Mouse (Mus musculus): Measurements from ENCODE around the gene Phrf1. TPM values are rescaled to one million over a fixed set of nuclear protein-coding genes. Genes with fewer than 3 reads are reported as not detected.

Gene Phrf1
- polyA plus RNA-seq, 1 experiment from 2014 or later = 43.5 TPM

DNA sequence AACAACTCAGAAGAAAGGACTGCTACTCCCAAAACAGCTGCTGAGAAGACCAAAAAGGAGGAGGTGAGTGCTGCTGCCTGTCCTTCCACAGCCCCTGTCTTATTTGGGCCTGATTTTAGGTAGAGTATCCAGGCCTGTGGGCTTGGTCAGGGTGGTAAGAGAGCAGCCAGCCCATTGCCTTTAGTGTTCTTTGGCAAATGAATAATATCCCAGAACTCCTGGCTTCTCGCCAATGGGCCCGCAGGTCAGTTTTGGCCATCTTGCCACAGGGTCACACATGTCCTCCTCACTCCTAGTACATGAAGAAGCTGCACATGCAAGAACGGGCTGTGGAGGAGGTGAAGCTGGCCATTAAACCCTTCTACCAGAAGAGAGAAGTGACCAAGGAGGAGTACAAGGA, 32.9 kb downstream of the Phrf1 start:
- Histone ChIP-seq H3K9ac (ENCODE audit: low read length) (no peak overlapping the region), H3K36me3 (ENCODE audit: control insufficient read depth, insufficient read depth) (peaks cover 73% of the 10 kb centered on the region), H3K4me1 (ENCODE audit: control insufficient read depth, insufficient read depth, low read length) (peaks cover 10% of the 10 kb centered on the region), H3K4me3 (ENCODE audit: low read length) (no peak overlapping the region), H3K4me2 (ENCODE audit: low read depth, low read length) (no peak overlapping the region), H3K9me3 (replicated peaks; ENCODE audit: control insufficient read depth, low read length) (no peaks in the 10 kb centered on the region), H3K27ac (ENCODE audit: low read length) (no peak overlapping the region), H3K27me3 (ENCODE audit: control insufficient read depth, insufficient read depth, low read length) (no peaks in the 10 kb centered on the region)
- ATAC-seq (replicated peaks; ENCODE audit: extremely low read depth, insufficient read depth, low FRiP score) = no peak
- WGBS = 83% methylated on average over 3 of the region's 3 CpGs

DNA sequence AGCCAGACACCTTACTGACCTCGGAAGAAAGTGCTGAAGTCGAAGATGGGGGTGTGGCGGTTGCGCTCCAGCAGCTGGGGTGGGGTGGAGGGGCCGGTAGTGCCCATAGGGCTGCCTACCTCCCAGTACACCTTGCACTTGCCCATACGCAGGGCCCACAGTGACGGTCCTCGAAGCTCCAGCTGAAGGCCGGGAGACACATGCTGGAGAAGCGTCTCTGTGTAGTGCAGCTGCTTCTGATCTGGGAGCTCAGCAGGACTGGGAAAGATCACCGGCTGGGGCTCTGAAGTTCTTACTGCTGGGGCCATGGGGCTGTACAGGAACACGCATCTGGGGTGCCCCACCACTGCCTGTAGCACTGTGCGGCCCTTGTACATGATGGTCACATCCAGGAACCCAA, 35.1 kb downstream of the Phrf1 start:
- Histone ChIP-seq H3K4me2 (ENCODE audit: low read depth, low read length) (no peak overlapping the region), H3K27ac (ENCODE audit: low read length) (no peak overlapping the region), H3K4me1 (ENCODE audit: control insufficient read depth, insufficient read depth, low read length) (peaks cover 12% of the 10 kb centered on the region), H3K36me3 (ENCODE audit: control insufficient read depth, insufficient read depth) (peaks cover 54% of the 10 kb centered on the region), H3K9ac (ENCODE audit: low read length) (no peak overlapping the region), H3K9me3 (replicated peaks; ENCODE audit: control insufficient read depth, low read length) (no peaks in the 10 kb centered on the region), H3K27me3 (ENCODE audit: control insufficient read depth, insufficient read depth, low read length) (no peaks in the 10 kb centered on the region), H3K4me3 (ENCODE audit: low read length) (no peak overlapping the region)
- ATAC-seq (replicated peaks; ENCODE audit: extremely low read depth, insufficient read depth, low FRiP score) = no peak
- 88% methylated on average over 13 of the region's 13 CpGs for WGBS

DNA sequence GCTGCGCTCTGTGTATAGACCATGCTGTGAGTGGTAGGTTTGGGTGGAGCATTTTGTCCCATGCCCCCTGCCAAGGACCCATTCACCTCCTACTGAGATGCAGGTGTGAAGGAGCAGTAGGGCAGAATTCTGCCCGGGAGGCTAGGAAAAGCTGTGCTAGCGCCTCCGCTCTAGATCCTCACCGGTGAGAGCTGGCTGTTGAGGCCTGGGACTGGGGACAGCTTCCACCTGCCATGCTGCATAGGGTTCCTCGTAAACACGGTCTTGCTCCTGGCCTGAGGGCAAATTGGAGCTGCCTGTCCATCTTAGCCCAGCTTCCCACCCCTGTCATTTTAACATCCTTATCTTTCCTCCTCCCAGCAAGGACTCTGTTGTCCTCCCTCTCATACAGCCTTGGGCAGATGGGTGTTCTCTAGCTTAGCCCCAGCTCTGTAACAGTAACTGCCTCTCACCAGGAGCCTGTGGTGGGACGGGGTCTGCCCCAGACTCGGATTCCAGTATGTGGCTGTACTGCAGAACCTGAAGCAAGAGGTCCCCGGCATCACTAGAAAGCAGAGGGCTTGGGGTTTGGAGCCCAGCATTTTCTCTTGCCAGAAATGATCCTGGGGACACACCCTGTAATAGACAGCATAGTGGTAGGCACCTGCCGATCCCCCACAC, 35.6 kb downstream of the Phrf1 start:
- Histone ChIP-seq H3K9ac (ENCODE audit: low read length) (no peak overlapping the region), H3K36me3 (ENCODE audit: control insufficient read depth, insufficient read depth) (peaks cover 48% of the 10 kb centered on the region), H3K4me1 (ENCODE audit: control insufficient read depth, insufficient read depth, low read length) (peaks cover 12% of the 10 kb centered on the region), H3K4me3 (ENCODE audit: low read length) (no peak overlapping the region), H3K4me2 (ENCODE audit: low read depth, low read length) (no peak overlapping the region), H3K27ac (ENCODE audit: low read length) (no peak overlapping the region), H3K27me3 (ENCODE audit: control insufficient read depth, insufficient read depth, low read length) (no peaks in the 10 kb centered on the region), H3K9me3 (replicated peaks; ENCODE audit: control insufficient read depth, low read length) (no peaks in the 10 kb centered on the region)
- WGBS = 73% methylated on average over 11 of the region's 11 CpGs
- ATAC-seq (replicated peaks; ENCODE audit: extremely low read depth, insufficient read depth, low FRiP score) = no peak

DNA sequence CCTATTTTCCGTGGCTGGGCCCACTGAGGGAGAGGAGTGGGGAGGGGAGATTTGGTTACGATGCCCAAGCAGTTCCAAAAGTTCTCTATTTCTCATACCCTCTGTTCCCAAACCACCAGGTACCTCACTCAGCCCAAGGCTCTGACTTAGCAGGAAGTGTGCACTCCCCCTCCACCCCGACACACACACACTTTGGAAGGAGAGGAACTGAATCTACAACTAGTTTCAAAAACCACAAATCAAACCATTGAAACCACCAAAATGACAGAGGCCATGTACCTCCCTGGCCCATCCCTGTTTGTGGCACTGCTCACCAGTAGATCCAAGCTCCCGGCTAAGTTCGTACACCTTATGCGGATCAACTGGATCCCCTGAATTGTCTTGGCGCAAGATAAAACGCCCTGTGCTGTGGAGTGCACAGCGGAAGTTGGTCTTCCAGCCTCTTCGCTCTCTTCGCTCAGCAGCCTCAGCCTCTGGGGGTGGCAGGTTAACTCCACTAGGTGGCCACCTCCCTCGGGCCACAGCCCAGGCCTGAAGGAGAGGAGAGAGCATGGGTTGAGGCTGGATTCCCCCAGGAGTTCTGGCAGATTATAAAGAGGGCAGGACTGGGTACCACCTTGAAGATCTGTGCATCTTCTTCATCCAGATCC, 36.3 kb downstream of the Phrf1 start:
- WGBS = 25% methylated on average over 12 of the region's 12 CpGs
- H3K4me2 ChIP-seq (ENCODE audit: low read depth, low read length) = peak overlapping the region; percentile 96

DNA sequence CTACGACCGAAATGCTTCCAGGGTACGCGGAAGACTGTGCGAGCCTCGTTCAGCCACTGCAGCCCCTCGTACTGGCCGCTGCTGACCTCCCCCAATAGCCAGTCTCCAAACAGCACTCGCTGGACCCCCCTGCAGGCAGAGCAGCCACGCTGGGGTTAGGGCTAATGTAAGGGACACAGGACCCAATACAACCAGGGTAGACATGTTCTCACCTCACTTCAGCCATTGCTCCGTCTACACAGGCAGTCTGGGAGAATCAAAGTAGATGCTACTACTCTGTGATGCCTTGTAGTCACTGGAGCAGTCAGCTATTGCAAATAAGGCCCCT, 36.8 kb downstream of the Phrf1 start:
- Histone ChIP-seq H3K4me3 (ENCODE audit: low read length) (peak overlapping the region; percentile 84), H3K9me3 (replicated peaks; ENCODE audit: control insufficient read depth, low read length) (no peaks in the 10 kb centered on the region), H3K9ac (ENCODE audit: low read length) (peak overlapping the region; percentile 41), H3K27me3 (ENCODE audit: control insufficient read depth, insufficient read depth, low read length) (no peaks in the 10 kb centered on the region), H3K27ac (ENCODE audit: low read length) (no peak overlapping the region), H3K36me3 (ENCODE audit: control insufficient read depth, insufficient read depth) (peaks cover 37% of the 10 kb centered on the region), H3K4me1 (ENCODE audit: control insufficient read depth, insufficient read depth, low read length) (peaks cover 12% of the 10 kb centered on the region), H3K4me2 (ENCODE audit: low read depth, low read length) (peak overlapping the region; percentile 96)
- WGBS = 38% methylated on average over 11 of the region's 11 CpGs
- no peak for ATAC-seq (replicated peaks; ENCODE audit: extremely low read depth, insufficient read depth, low FRiP score)

More for the DNA sequence above, 36.3 kb downstream of the Phrf1 start:
- Histone ChIP-seq H3K27ac (ENCODE audit: low read length) (no peak overlapping the region), H3K4me1 (ENCODE audit: control insufficient read depth, insufficient read depth, low read length) (peaks cover 12% of the 10 kb centered on the region), H3K36me3 (ENCODE audit: control insufficient read depth, insufficient read depth) (peaks cover 41% of the 10 kb centered on the region), H3K27me3 (ENCODE audit: control insufficient read depth, insufficient read depth, low read length) (no peaks in the 10 kb centered on the region), H3K9ac (ENCODE audit: low read length) (peak overlapping the region; percentile 41), H3K9me3 (replicated peaks; ENCODE audit: control insufficient read depth, low read length) (no peaks in the 10 kb centered on the region), H3K4me3 (ENCODE audit: low read length) (peak overlapping the region; percentile 84)
- ATAC-seq (replicated peaks; ENCODE audit: extremely low read depth, insufficient read depth, low FRiP score) = peak; percentile 49; the same call in 1 of the 2 replicates

DNA sequence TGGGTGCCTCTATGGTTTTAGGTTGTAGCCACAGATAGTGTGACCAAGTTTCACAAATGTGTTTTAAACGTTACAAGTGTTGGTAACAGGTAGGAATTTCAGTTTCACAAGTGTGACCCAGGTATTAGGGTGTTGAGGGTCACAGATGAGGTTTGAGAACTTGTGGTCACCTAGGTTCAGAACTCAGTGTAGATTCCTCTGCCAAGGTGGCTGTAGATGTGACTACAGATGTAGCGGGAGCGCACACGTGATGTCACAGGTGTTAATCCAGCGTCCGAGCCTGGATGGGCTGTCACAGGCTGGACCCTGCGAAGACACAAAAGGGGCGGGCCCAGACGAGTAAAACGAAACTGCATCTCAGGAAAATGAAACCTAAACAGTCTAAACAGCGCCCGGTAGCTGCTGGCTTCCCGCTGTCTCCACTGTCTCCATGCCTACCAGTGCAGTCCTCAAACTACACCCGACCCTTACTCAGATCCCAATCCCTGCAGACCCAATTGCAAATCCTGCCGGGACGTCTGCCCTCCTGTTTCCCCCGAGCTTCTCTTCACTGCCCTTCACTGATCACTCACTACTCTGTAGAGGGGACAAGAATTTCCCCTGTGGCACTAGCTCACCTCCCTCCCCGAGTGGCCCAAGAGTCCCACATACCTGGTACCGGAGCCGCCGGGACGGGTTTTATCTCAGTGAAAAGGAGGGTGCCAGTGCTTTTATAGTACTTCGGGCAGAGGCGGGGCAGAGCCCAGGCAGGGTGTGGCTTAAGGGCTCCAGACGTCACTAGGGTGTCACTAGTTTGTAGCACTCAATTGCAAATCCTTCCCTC, 37.4 kb downstream of the Phrf1 start, which contains the start of gene Irf7:
Gene Irf7, minus strand, starts transcription at position 743 of the 823 bp plus-strand sequence.
- peak within 1 kb of the TSS; percentile 83 for H3K9ac ChIP-seq (ENCODE audit: low read length)
- WGBS = 9% methylated on average over 25 of the region's 25 CpGs
- H3K4me3 ChIP-seq (ENCODE audit: low read length) = peak within 1 kb of the TSS; percentile 84
- peak within 1 kb of the TSS; percentile 31 for H3K27ac ChIP-seq (ENCODE audit: low read length)
- no peaks in the 10 kb centered on the region for H3K27me3 ChIP-seq (ENCODE audit: control insufficient read depth, insufficient read depth, low read length)
- ATAC-seq (replicated peaks; ENCODE audit: extremely low read depth, insufficient read depth, low FRiP score) = peak; percentile 56
- H3K36me3 ChIP-seq (ENCODE audit: control insufficient read depth, insufficient read depth) = peaks cover 32% of the 10 kb centered on the region
- no peaks in the 10 kb centered on the region for H3K9me3 ChIP-seq (replicated peaks; ENCODE audit: control insufficient read depth, low read length)
- H3K4me2 ChIP-seq (ENCODE audit: low read depth, low read length) = peak within 1 kb of the TSS; percentile 96
- peaks cover 12% of the 10 kb centered on the region for H3K4me1 ChIP-seq (ENCODE audit: control insufficient read depth, insufficient read depth, low read length)

DNA sequence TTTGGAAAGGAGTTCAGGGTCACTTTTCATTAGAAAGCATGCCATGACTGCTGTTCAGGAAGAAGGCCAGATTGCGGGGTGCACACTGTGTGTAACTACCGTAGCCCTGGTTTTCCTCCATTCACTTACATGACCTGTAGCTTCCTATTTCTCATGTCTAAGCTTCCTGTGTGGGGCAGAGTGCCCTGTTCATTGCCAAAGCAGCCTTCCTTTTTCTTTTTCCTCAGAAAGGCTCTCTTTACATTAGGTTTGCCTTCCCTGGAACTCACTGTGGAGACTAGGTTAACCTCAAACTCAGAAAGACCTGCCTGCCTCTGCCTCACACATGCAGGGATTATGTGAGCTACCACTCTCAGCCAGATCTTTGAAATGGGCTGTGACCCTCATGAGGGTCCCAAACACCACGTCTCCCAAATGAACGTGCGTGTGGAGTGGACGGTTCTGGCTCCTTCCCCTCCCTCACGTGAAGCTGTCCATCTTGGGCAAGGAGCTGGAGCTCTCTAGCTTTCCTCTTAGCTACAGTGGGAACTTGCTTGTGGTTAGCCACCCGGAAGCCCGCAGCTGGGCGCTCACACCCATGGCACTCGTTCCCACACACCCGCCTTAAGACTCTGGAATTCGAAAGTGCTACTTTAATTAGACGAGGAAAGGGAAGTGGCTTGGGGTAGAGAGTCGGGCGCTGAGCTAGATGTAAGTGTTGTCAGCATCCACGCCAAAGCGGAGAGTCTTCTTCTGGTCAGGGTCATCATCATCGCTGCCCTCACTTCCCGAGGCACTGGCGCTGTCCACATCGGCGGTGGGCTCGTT, 40.1 kb downstream of the Phrf1 start:
- H3K9ac ChIP-seq (ENCODE audit: low read length) = no peak overlapping the region; the same call in 1 of the 2 replicates
- peaks cover 5% of the 10 kb centered on the region; the same call in 1 of the 2 replicates for H3K36me3 ChIP-seq (ENCODE audit: control insufficient read depth, insufficient read depth)
- no peaks in the 10 kb centered on the region for H3K9me3 ChIP-seq (replicated peaks; ENCODE audit: control insufficient read depth, low read length)
- peak overlapping the region; percentile 53 for H3K4me2 ChIP-seq (ENCODE audit: low read depth, low read length)
- peaks cover 12% of the 10 kb centered on the region for H3K4me1 ChIP-seq (ENCODE audit: control insufficient read depth, insufficient read depth, low read length)
- H3K27me3 ChIP-seq (ENCODE audit: control insufficient read depth, insufficient read depth, low read length) = no peaks in the 10 kb centered on the region
- ATAC-seq (replicated peaks; ENCODE audit: extremely low read depth, insufficient read depth, low FRiP score) = no peak
- WGBS = 57% methylated on average over 24 of the region's 24 CpGs
- H3K27ac ChIP-seq (ENCODE audit: low read length) = no peak overlapping the region
- peak overlapping the region; percentile 27 for H3K4me3 ChIP-seq (ENCODE audit: low read length)

DNA sequence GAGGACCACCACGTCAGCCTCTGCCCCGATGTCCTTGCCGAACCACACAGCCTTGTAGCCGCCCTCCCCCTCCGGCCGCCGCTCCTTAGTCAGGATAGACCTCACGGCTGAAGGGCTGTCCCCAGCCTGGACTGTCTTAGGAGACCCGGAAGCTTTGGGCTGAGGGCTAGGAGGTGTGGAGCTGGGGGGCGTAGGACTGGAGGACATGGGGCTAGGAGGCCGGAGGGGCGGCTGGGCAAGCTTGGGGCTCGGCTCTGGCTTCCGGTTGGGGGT, 40.6 kb downstream of the Phrf1 start:
- no peaks in the 10 kb centered on the region for H3K27me3 ChIP-seq (ENCODE audit: control insufficient read depth, insufficient read depth, low read length)
- no peak overlapping the region; the same call in 1 of the 2 replicates for H3K9ac ChIP-seq (ENCODE audit: low read length)
- no peak for ATAC-seq (replicated peaks; ENCODE audit: extremely low read depth, insufficient read depth, low FRiP score)
- peak overlapping the region; percentile 53 for H3K4me2 ChIP-seq (ENCODE audit: low read depth, low read length)
- peaks cover 12% of the 10 kb centered on the region for H3K4me1 ChIP-seq (ENCODE audit: control insufficient read depth, insufficient read depth, low read length)
- H3K4me3 ChIP-seq (ENCODE audit: low read length) = peak overlapping the region; percentile 27
- no peak overlapping the region for H3K27ac ChIP-seq (ENCODE audit: low read length)
- WGBS = 64% methylated on average over 14 of the region's 14 CpGs
- H3K36me3 ChIP-seq (ENCODE audit: control insufficient read depth, insufficient read depth) = no peaks in the 10 kb centered on the region
- H3K9me3 ChIP-seq (replicated peaks; ENCODE audit: control insufficient read depth, low read length) = no peaks in the 10 kb centered on the region

All from heart, embryonic 16.5 days (tissue).